ENCODE assay signal across 8 mouse cellular contexts in the genomic region with DNA sequence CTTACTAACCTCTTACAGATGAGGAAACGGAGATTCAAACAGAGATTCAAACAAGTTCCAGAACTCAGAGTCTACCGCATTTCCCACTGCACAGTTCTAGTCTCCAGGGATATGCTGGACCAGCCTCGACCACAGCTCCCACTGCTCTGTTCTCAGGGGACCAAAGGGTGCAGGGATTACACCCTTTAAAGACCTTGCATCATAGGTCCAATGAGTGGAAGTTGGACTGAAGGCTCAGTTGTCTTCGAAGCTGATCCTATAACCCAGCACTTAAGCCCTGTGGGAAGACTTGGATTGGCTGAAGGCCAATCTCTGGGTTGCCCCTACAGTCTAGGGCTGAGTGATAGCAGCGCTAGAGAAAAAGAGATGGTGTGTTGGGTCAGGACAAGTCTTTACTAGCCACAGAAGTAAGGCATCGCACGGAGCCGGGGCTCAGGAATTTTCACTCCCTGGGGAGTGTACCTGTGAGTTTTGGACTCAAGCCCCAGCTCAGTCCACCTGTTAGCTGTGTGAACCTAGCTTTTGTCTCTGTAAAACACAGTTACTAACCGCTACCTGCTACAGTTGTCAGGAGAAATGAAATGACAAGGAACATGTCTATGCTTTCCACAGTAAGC. TPM values are rescaled to one million over a fixed set of nuclear protein-coding genes. Genes with fewer than 3 reads are reported as not detected.
A peak's percentile ranks its signal among the peaks of the same experiment; 100 is the strongest.
DNase-seq lines count a peak whose midpoint lies in the region; ATAC-seq and TF ChIP-seq lines count a peak whose summit lies in the region.

No protein-coding gene starts in this region.

- peak overlapping the region; percentile 87 for H3K4me3 ChIP-seq in gastrocnemius, adult 2 months
- H3K4me3 ChIP-seq in thymus, adult 2 months (ENCODE audit: control insufficient read depth, insufficient read depth, low read length), result 0 out of 2 replicates have a peak overlapping the region, but pooled peaks have one; percentile 56
- peak overlapping the region; percentile 89 for H3K4me3 ChIP-seq in limb, embryonic 15.5 days

- DNase-seq in gastrocnemius, adult 2 months, result no peak
- no peak for DNase-seq in gastrocnemius, adult 8-10 months (ENCODE audit: low spot score in 2 of 2)
- no peak for DNase-seq in thymus, adult 2 months
- no peak for DNase-seq in thymus, postnatal 25 days
- DNase-seq in testis, postnatal 10 days (ENCODE audit: low spot score), result peak; percentile 38
- no peak for DNase-seq in urinary bladder, postnatal 25 days (ENCODE audit: low spot score)
- DNase-seq in right cerebral cortex, postnatal 25 days, result no peak

- H3K36me3 ChIP-seq in thymus, adult 2 months (ENCODE audit: control insufficient read depth, insufficient read depth, low read length), result peaks cover 14% of the 10 kb centered on the region
- peaks cover 40% of the 10 kb centered on the region for H3K36me3 ChIP-seq in limb, embryonic 15.5 days

- no peaks in the 10 kb centered on the region for H3K9me3 ChIP-seq in limb, embryonic 15.5 days

- intact Hi-C loops in gastrocnemius, adult 2 months (cut with DNase I), result loop anchor here (5.0 to 10.0 kb wide), 2 partner anchors 41 to 301 kb away; partner anchors contain the start of gene Ypel3

- WGBS in thymus, adult 2 months, result 82% methylated on average over 9 of the region's 9 CpGs
- WGBS in limb, embryonic 15.5 days, result 72% methylated on average over 9 of the region's 9 CpGs

- no peak for ATAC-seq in limb, embryonic 15.5 days (ENCODE audit: insufficient number of reproducible peaks, low FRiP score, low TSS enrichment, low read depth)

- no peaks in the 10 kb centered on the region for H3K27me3 ChIP-seq in thymus, adult 2 months (ENCODE audit: control insufficient read depth, insufficient read depth, low read length)
- no peaks in the 10 kb centered on the region for H3K27me3 ChIP-seq in limb, embryonic 15.5 days

- no peak for TF ChIP-seq POLR2A in thymus, adult 2 months (IDR thresholded peaks at IDR 0.05; ENCODE audit: control insufficient read depth, extremely low read depth, insufficient read depth, low read length, poor library complexity)

- peaks cover 53% of the 10 kb centered on the region for H3K4me1 ChIP-seq in thymus, adult 2 months (replicated peaks; ENCODE audit: control insufficient read depth, insufficient read depth, low read length)
- H3K4me1 ChIP-seq in limb, embryonic 15.5 days, result peaks cover 22% of the 10 kb centered on the region

- TF ChIP-seq CTCF in gastrocnemius, adult 2 months (IDR thresholded peaks at IDR 0.05), result no peak
- no peak for TF ChIP-seq CTCF in thymus, adult 2 months (IDR thresholded peaks at IDR 0.05; ENCODE audit: borderline replicate concordance, control insufficient read depth, extremely low read depth, insufficient read depth, low read length, poor library complexity)

- H3K4me2 ChIP-seq in limb, embryonic 15.5 days, result peak overlapping the region; percentile 86

- peak overlapping the region; percentile 96; the same call in 1 of the 2 replicates for H3K9ac ChIP-seq in limb, embryonic 15.5 days

- H3K27ac ChIP-seq in gastrocnemius, adult 2 months, result peak overlapping the region; percentile 99
- no peak overlapping the region for H3K27ac ChIP-seq in thymus, adult 2 months (ENCODE audit: control insufficient read depth, insufficient read depth, low read length)
- no peak overlapping the region; the same call in 1 of the 2 replicates for H3K27ac ChIP-seq in limb, embryonic 15.5 days

RNA-seq across cellular contexts. Expression of gene Sh2b1, which starts 1.6 kb away (rescaled TPM):
- total RNA-seq in gastrocnemius, adult 2 months (2021), result 10 to 100 TPM; 43.0 to 48.1 TPM
- total RNA-seq in gastrocnemius, adult 8-10 months (2022), result 10 to 100 TPM; 45.9 to 57.4 (median 49.0) TPM
- 146 TPM in 2 replicates for polyA plus RNA-seq in thymus, adult 2 months (2012; rRNA removed)
- polyA plus RNA-seq in limb, embryonic 15.5 days (2015; fragmentation: Nextera tagmentation; extraction: Ambion mirVana), result 51.9 and 53.7 TPM in 2 replicates

RNA-seq across cellular contexts. Expression of gene Atp2a1, which starts 10.7 kb away (rescaled TPM):
- total RNA-seq in gastrocnemius, adult 2 months (2021), result over 10,000 TPM; 21,521 to 26,495 TPM
- total RNA-seq in gastrocnemius, adult 8-10 months (2022), result over 10,000 TPM; 27,209 to 31,432 (median 30,252) TPM
- 3.2 and 5.2 TPM in 2 replicates for polyA plus RNA-seq in thymus, adult 2 months (2012; rRNA removed)
- polyA plus RNA-seq in limb, embryonic 15.5 days (2015; fragmentation: Nextera tagmentation; extraction: Ambion mirVana), result 82.8 and 290 TPM in 2 replicates

RNA-seq across cellular contexts. Expression of gene Tufm, which starts 13.6 kb away (rescaled TPM):
- 100 to 1,000 TPM; 111 to 141 TPM for total RNA-seq in gastrocnemius, adult 2 months (2021)
- total RNA-seq in gastrocnemius, adult 8-10 months (2022), result 100 to 1,000 TPM; 116 to 151 (median 137) TPM
- polyA plus RNA-seq in thymus, adult 2 months (2012; rRNA removed), result 127 and 134 TPM in 2 replicates
- polyA plus RNA-seq in limb, embryonic 15.5 days (2015; fragmentation: Nextera tagmentation; extraction: Ambion mirVana), result 120 and 130 TPM in 2 replicates

RNA-seq across cellular contexts. Expression of gene Atxn2l, which starts 29.7 kb away (rescaled TPM):
- 10 to 100 TPM; 32.8 to 34.0 TPM for total RNA-seq in gastrocnemius, adult 2 months (2021)
- 10 to 100 TPM; 25.4 to 32.4 (median 29.9) TPM for total RNA-seq in gastrocnemius, adult 8-10 months (2022)
- polyA plus RNA-seq in thymus, adult 2 months (2012; rRNA removed), result 563 and 715 TPM in 2 replicates
- 41.9 and 47.0 TPM in 2 replicates for polyA plus RNA-seq in limb, embryonic 15.5 days (2015; fragmentation: Nextera tagmentation; extraction: Ambion mirVana)

RNA-seq across cellular contexts. Expression of gene Rabep2, which starts 45.0 kb away (rescaled TPM):
- 10 to 100 TPM; 14.0 to 14.9 TPM for total RNA-seq in gastrocnemius, adult 2 months (2021)
- 10 to 100 TPM; 10.5 to 19.2 (median 15.1) TPM for total RNA-seq in gastrocnemius, adult 8-10 months (2022)
- polyA plus RNA-seq in thymus, adult 2 months (2012; rRNA removed), result 26.1 and 27.6 TPM in 2 replicates
- 39.3 and 39.4 TPM in 2 replicates for polyA plus RNA-seq in limb, embryonic 15.5 days (2015; fragmentation: Nextera tagmentation; extraction: Ambion mirVana)
